Mouse (Mus musculus): Measurements from ENCODE around the gene Gm14327. TPM values are rescaled to one million over a fixed set of nuclear protein-coding genes. Genes with fewer than 3 reads are reported as not detected.
"Not testable (repeated sequence)": the region's sequence is repeated elsewhere in the genome, so short reads cannot be mapped to it uniquely, and the experiment has no call there.

The Gm14327 gene
- 2.5 and 2.9 TPM in 2 replicates for polyA plus RNA-seq (2015; fragmentation: Nextera tagmentation; extraction: Ambion mirVana)

DNA sequence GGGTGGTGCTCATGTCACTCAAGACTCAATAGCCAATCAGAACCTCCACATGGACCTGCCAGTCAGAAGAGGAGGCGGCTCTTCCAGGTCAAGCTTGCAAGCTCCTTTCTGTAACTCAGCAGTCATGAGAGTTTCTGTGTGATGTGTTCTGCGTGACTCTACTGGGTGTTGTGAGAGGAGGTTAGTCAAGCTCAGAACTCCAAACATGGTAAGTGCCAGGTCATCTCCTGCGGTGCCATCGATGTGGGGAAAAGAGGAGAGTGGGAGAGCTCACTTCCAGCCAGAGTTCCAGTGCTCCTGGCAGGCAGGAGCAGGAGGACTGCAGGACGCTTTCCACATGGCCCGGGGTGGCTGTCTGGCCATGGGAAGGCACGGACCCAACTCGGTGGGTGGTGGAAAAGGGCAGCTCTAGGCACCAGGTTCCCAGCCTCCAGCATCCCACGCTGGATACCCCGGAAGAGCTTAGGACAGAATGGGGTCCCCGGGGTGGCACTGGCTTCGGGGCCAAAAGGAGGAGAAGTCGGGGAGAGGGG is at the start of gene Gm14327:
TSS of gene Gm14327 (plus strand) at position 51 of the 533 bp plus-strand sequence.
- WGBS = 46% methylated on average over 12 of the region's 13 CpGs
- H3K9ac ChIP-seq; H3K27me3 ChIP-seq; H3K4me1 ChIP-seq (replicated peaks); ATAC-seq (ENCODE audit: low FRiP score); H3K36me3 ChIP-seq; H3K27ac ChIP-seq; H3K9me3 ChIP-seq: not testable (repeated sequence)
- Histone ChIP-seq H3K4me3 (peak within 1 kb of the TSS; percentile 12; the same call in 1 of the 2 replicates), H3K4me2 (0 out of 2 replicates have a peak within 1 kb of the TSS, but pooled peaks have one; percentile 6)

- not testable (repeated sequence) for H3K27ac ChIP-seq; H3K9ac ChIP-seq; H3K36me3 ChIP-seq; H3K4me3 ChIP-seq; H3K9me3 ChIP-seq; H3K4me2 ChIP-seq; ATAC-seq (ENCODE audit: low FRiP score); H3K4me1 ChIP-seq (replicated peaks); H3K27me3 ChIP-seq
- WGBS = 93% methylated on average over 2 of the region's 2 CpGs
Measured at GRCm38 (mm10) chr2:177862254-177862653, 34.6 kb upstream of the Gm14327 start.

GRCm38 (mm10) chr2:177887743-177888142 is 9.2 kb upstream of the Gm14327 start:
- H3K27me3 ChIP-seq; H3K4me2 ChIP-seq; H3K9ac ChIP-seq; H3K4me1 ChIP-seq (replicated peaks); H3K36me3 ChIP-seq; H3K9me3 ChIP-seq; ATAC-seq (ENCODE audit: low FRiP score); H3K27ac ChIP-seq; H3K4me3 ChIP-seq: not testable (repeated sequence)
- 93% methylated on average over 13 of the region's 14 CpGs for WGBS

GRCm38 (mm10) chr2:177898171-177898570 is 1.3 kb downstream of the Gm14327 start:
- 75% methylated on average over 2 of the region's 3 CpGs for WGBS
- not testable (repeated sequence) for H3K4me3 ChIP-seq; H3K27me3 ChIP-seq; ATAC-seq (ENCODE audit: low FRiP score); H3K27ac ChIP-seq; H3K9ac ChIP-seq; H3K4me2 ChIP-seq; H3K36me3 ChIP-seq; H3K9me3 ChIP-seq; H3K4me1 ChIP-seq (replicated peaks)

DNA sequence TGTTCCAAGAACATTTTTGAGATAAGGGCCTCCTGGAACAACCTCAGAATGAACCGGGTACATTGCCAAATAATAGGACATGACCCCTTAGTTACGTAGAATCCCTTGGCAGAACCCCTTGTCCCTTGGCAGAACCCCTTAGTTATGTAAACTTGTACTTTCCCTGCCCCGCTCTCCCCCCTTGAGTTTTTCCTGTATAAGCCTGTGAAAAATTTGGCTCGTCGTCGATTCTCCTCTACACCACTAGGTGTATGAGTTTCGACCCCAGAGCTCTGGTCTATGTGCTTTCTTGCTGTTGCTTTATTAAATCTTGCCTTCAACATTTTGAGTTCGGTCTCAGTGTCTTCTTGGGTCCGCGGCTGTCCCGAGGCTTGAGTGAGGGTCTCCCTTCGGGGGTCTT is 6.4 kb downstream of the Gm14327 start:
- not testable (repeated sequence) for H3K36me3 ChIP-seq; ATAC-seq (ENCODE audit: low FRiP score); H3K27me3 ChIP-seq; H3K9me3 ChIP-seq; H3K4me2 ChIP-seq; H3K27ac ChIP-seq; H3K4me1 ChIP-seq (replicated peaks); H3K4me3 ChIP-seq; H3K9ac ChIP-seq
- WGBS = no CpG with 5 or more reads among the region's 12 CpGs

- not testable (repeated sequence) for H3K9ac ChIP-seq; H3K4me2 ChIP-seq; H3K36me3 ChIP-seq; H3K27ac ChIP-seq; H3K9me3 ChIP-seq; H3K4me3 ChIP-seq; H3K27me3 ChIP-seq; H3K4me1 ChIP-seq (replicated peaks); ATAC-seq (ENCODE audit: low FRiP score)
- 63% methylated on average over 4 of the region's 5 CpGs for WGBS
Measured at GRCm38 (mm10) chr2:177925563-177926103, 28.7 kb downstream of the Gm14327 start, which contains the start of gene Zfp972. Gene Zfp972, minus strand, starts transcription at chr2:177925613.

Other genes with a start within 250 kb of the Gm14327 start
- gene Gm14322, start 137.8 kb upstream of the Gm14327 start, polyA plus RNA-seq (2015; fragmentation: Nextera tagmentation; extraction: Ambion mirVana) = 5.2 and 7.2 TPM in 2 replicates
- gene Gm14325, start 56.8 kb upstream of the Gm14327 start, polyA plus RNA-seq (2015; fragmentation: Nextera tagmentation; extraction: Ambion mirVana) = 38.4 and 39.6 TPM in 2 replicates
- 0.55 and 0.62 TPM in 2 replicates for gene Zfp972, start 28.5 kb downstream of the Gm14327 start, polyA plus RNA-seq (2015; fragmentation: Nextera tagmentation; extraction: Ambion mirVana)
- gene Gm14326, start 60.2 kb downstream of the Gm14327 start, polyA plus RNA-seq (2015; fragmentation: Nextera tagmentation; extraction: Ambion mirVana) = 12.3 and 12.5 TPM in 2 replicates
- gene Zfp971, start 126.2 kb downstream of the Gm14327 start, polyA plus RNA-seq (2015; fragmentation: Nextera tagmentation; extraction: Ambion mirVana) = 9.3 and 9.8 TPM in 2 replicates
- gene Zfp931, start 181.4 kb downstream of the Gm14327 start, polyA plus RNA-seq (2015; fragmentation: Nextera tagmentation; extraction: Ambion mirVana) = 12.0 and 14.3 TPM in 2 replicates
- gene Phactr3, start 221.9 kb downstream of the Gm14327 start, polyA plus RNA-seq (2015; fragmentation: Nextera tagmentation; extraction: Ambion mirVana) = 39.9 and 42.1 TPM in 2 replicates